Mouse (Mus musculus) CD8-positive naive resting alpha-beta T cell, adult 2 months (primary cell): ENCODE results near the gene Vgll2.

Source experiments
- DNase-seq, 2 experiments: peaks; one replicate each; pipeline ENCODE4 v3.0.0; 2022; ENCODE audit warnings: low read depth in 2 of 2, low spot score in 2 of 2

Vgll2 gene

DNA sequence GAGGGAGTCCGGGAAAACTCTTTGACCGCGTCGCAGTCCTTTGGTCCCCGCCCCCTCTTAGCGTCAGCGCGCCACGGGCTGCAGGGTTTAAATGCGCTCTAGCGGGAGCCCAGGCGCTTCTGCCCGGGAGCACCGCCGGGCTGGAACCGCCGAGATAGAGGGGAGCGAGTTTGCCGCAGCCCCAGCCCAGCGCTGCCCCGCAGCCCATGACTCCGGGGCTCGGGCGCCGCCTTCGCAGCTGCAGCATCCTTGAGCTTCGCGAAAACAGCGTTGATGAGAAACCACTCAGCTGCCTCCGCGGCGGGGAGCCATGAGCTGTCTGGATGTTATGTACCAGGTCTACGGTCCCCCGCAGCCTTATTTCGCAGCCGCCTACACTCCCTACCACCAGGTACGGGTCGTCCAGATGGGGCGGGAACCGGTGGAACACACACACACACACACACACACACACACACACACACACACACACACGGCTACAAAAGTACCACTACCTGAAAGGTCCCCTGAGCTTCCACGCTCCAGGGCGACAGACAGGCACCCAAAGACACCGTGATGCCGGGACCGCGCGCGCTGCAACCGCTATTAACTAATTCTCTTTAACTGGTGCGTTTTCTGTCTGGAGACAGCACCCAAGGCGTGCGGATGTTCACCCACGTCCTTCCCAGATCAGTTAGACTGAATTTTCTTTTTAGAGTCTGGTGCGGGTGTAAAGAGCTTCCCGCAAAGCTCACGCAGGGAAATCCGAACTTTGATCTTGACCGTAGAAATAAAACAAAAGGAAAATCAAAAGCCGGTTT lies at the start of gene Vgll2:
TSS of gene Vgll2 (plus strand) at position 90 of the 800 bp plus-strand sequence.
- no peak for DNase-seq

DNA sequence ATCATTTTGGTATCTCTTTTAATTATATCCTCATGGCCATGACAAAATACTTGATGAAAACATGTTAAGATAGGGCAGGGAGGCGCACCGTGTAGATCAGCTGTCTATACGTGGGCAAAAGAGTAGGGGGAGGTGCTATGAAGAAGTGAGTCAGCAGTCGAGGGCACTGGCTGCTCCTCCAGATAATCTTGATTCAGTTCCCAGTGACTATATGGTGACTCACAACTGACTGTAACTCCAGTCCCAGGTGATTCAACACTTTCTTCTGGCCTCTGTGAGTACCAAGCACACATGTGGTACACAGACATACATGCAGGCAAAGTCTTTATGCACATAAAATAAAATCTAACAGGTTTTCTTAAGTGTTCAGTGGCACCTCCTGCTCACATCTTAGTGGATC lies 47.2 kb upstream of the Vgll2 start:
- no peak for DNase-seq

DNA sequence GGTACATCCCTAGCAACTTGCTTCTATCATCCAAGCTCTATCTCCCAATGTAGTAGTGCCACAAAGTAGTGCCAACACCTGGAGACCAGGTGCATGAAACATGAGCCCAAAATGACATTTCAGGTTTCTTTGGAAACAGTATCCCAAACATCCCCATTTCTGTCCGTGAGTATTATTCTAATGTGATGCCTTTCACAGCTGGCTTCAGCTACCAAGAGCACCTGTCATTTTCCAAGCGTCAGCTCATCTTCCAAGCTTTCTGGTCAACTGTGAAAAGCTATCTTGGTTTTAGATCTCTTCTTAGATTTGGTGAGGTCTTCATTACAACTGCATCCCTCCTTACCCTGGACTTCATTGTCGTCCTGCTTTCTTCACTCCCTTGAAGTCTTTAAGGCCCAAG lies 46.7 kb upstream of the Vgll2 start:
- no peak for DNase-seq

DNA sequence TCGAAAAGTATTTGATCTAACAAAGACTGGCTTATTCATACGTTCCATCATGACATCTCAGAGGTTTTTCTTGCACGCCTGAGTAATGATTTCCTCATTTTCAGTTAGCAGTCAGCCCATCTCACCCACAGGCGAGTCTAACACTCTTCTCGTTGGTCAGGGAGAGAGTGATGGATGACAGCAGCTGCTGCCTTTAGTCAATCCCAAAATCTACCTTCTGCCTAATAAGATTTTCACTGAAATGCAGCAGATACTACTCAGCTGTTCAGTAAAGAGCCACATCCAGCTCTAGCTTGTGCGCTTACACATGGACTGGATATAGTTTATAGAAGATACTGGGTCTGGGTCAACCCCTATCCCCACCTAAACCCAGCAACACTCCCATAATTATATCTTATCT lies 40.7 kb upstream of the Vgll2 start:
- no peak for DNase-seq

DNA sequence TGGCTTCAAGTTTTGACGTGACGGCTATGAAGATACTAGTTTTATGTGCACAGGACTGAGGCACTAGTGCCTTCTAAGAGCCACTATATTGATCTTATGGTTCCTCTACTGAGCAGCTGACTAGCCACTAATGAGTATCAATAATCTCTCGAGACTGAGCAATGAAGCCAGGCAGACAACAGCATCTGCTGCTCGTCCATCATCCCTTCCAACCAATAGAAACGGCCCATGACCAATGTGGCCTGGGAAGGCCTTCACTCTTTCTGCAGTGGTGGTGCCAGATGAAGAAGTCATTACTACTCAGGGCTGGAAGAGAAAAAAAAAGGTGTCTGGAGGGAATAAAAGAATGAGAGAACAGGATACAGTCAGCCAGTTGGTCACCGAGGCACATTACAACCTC lies 39.9 kb upstream of the Vgll2 start:
- DNase-seq = no peak

DNA sequence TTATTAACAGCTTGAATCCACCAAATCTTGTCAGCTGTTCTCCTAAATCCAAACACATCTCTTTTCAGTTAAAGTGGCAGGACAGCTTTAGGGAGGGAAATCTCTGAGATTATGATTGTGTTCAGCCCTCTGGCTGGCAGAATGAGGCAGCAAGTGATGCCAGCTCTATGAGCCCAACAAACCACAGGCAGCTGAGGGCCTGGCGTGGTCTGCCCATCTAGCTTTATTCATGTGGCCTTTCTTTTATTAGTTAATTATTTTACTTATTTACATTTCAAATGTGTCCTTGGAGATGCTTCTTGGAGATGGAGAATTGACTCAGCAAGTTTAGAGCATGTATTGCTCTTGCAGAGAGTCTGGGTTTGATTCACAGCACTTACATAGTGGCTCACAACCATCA lies 3.8 kb upstream of the Vgll2 start:
- DNase-seq = no peak

DNA sequence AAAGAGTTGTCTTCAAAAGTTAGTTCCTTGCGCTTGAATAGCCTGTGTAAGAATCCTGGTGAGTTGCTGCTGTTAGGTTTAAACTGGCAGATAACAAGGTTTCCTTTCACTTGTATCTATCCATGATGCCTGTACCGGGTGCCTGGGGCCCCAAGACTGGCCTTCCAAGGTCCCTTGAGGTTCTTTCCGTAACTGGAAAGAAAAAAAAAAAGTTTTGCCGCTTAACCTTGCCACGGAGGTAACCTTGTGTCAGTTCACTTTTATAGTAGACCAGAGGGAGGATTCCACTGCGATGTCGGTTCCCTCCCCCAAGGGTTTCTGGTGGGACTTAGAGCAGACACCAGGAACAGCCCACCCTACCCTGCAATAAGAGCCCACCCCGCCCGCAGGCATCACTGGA lies 1.1 kb upstream of the Vgll2 start:
- no peak for DNase-seq

DNA sequence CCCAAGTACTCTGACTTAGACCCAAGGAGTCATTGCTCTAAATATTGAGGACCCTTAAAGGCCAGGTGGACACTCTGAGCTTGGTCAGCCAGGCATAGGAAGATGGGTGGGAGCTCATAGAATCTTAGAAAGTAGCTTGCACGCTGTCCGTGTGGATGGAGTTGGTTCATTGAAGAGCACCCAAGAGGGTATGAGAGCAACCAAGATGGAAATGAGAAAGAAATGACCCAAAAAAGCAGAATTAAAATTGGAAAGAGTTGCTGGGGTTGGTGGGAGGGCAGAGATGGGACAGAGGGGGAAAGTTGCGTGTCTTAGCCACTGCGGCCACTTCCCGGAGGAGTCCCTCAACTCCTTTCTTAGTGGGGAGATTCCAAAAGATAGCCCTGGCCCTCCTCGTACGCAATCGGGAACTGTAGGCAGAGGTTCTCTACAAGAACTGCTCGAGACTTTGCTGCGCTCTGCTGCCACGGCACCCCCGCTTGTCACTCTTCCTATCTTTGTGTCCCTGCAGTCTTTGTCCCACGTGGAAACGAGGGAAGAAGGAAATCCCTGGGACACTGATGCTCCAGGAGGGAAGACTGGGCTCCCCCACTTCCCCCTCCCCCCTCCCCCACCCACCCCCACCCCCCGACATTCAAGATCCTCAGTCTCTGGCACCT lies 437 bp upstream of the Vgll2 start:
- no peak for DNase-seq

DNA sequence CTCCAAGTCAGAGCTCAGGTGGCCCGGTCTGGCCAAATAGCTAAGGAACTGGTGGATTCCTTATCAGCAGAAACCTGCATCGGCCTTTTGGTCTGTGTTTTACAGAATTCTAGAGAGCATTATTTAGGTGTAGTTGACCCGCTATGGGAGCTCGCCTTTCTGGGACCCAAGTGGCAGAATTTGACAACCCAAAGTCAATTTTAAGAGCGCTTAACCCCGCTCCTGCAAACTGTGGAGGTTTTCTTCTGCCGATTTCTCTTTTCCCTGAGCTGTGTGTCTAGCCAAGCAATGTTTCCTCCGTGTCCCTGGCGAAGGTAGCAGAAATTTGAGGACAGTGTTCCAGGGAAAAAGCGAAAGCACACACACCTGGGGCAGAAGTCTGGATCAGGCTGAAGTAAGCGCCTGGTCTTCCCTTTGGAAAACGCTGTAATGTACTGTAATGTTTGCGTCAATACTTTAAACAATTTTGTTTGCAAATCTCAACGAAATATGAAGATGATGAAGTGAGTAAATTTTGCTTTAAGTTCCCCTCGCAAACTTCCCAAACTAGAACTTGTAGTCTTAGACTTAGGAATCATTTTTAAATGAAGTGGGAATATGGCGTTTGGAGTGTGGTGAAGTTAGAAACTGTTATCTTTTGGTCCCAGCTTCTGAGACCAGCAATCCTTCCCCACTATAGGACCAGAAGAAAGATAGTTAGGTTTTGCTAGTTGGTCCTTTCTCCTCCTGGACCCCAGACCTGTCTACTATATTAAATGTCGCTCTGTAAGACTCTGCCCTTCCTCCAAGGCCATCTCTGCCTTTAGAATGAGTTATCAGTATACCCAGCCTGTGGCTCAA lies 1.1 kb downstream of the Vgll2 start:
- no peak for DNase-seq

DNA sequence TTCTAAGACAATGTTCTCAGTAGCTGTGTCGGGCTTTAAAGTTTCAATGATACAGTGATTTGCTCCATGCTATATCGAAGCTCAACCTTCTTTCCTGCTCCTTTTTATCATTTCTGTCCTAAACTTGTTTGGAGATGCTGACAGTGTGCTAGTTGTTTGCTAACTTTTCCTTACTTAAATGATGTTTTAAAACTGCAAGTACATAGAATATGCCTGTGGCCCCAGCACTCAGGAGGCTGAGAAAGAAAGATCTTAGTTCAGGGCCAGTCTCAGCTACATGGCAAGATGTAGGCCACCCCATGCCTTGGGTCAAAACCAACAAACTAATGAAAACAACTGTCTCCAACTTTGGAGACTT lies 1.7 kb downstream of the Vgll2 start:
- no peak for DNase-seq

DNA sequence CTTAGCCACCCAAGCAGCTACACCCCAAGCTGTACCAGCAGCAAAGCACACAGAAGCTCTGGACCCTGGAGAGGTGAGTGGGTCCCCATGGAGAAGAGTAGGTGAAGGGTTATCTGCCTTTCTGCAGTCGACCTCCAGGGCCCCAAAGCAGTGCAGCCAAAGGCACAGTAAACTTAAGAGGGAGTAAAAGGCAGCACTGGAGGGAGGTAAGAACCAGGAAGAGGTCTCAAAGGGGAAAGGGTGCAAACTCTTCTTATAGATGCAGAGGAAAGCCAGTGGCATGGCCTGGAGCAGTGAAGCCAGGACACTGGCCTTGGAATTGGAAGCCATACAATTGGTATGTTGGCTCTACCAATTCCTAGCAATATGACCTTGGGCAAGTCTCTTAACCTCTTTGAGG lies 3.0 kb downstream of the Vgll2 start:
- DNase-seq = no peak

DNA sequence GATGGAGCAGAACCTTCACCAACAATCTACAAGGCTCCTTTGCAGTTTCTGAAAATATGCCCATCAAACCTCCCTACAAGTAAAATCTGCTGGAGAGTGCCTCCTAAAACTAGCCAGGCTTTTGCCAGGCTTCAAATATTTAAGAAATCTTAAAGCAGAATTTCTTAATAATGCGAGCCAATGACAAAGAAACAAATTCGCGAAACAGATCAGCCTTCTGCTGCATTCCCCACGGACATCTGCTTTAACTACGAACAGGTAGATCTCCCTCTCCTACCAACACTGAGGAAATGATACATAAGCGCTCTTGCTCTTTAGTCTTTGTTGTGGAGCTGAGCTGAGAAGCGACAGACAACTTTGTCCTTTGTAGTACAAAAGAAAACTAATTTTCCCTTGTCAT lies 3.5 kb downstream of the Vgll2 start:
- no peak for DNase-seq

DNA sequence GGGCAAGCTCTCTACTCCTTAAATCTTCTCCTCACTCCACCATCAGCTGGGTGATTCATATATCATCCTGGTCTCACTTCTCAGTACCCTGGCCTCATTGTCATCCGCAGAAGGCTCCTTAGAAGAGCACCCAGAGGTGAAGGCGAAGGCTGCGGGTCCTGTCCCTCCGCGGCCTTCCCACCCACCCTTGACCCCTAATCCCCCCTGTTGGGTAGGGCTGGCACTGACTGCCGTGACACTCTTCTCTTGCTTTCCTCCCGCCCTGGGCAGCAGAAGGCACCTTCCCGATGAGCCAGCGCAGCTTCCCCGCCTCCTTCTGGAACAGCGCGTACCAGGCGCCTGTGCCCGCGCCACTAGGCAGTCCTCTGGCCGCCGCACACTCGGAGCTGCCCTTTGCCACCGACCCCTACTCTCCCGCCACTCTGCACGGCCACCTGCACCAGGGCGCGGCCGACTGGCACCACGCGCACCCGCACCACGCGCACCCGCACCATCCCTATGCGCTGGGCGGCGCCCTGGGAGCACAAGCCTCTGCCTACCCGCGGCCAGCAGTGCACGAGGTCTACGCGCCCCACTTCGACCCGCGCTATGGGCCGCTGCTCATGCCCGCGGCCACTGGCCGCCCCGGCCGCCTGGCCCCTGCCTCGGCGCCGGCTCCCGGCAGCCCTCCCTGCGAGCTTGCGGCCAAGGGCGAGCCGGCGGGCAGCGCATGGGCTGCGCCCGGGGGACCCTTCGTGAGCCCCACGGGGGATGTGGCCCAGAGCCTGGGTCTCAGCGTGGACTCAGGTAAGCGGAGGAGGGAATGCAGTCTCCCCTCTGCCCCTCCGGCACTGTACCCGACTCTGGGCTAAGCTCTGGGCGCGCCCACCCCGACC lies 5.1 kb downstream of the Vgll2 start:
- DNase-seq = no peak

DNA sequence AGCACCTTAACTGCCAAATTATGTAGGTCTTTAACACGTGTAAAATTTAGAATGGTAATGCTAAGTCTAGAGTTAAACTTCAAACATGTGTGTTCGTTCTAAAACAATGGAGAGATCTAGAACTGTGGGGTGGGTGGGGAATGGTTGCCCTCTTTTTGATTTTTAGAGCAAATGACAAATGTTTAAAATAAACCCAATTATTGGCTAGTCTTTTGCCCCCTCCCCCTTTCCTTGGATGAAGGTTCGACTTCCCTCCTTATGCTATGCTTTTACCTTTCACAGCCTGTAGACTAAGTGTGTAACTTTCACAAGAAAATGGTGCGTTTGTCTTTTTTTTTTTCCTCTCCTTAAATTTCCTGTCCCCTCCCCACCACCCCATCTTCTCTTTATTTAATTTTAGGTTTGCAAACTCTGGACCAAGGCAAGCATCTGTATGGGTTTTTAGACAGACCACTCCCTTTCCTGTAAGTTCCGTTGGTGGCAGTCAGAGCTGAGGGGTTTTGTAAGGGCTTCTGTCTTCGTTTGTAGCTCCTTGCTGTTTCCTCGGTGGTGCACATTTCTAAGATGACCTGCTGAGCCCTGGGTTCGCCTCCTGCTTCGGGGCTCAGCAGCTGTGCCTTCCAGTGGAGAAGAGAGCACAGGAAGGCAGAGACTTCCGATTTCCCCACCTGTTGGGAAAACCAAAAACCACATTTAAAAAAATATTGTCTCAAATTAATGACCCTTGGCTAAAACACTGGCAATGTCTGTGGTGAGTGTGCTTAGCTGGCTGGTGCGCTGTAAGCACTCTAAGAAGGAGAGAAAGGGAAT lies 6.5 kb downstream of the Vgll2 start:
- DNase-seq = no peak

DNA sequence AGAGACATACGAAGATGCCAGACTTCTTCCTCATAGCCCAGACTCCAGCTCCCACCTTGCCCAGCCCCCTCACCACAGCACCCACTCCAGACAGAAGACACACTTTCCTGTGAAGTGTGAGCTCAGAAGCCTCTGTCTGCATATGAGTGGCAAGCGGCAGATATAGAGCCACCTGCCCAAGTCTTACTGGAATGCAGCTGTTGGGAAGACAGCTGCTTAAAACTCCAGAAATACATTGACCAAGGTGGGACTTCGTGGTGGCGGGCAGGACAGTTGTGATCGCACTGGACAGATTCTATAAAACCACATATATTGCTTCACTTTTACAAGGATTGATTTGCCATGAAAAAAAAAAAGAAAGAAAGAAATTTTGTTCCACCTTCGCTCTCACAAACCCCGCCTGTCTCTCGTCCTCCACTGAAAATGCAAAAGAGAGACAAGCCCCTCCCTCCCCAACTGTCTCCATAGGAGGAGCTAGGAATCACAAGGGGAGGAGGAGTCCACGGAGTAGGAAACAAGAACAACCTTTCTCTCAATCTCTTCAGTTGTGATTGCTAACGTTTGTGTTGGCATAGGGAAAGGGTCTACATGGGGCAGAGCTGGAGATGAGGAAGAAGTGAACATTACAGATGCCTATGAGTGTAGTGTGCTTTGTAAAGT lies 7.2 kb downstream of the Vgll2 start:
- DNase-seq = no peak

DNA sequence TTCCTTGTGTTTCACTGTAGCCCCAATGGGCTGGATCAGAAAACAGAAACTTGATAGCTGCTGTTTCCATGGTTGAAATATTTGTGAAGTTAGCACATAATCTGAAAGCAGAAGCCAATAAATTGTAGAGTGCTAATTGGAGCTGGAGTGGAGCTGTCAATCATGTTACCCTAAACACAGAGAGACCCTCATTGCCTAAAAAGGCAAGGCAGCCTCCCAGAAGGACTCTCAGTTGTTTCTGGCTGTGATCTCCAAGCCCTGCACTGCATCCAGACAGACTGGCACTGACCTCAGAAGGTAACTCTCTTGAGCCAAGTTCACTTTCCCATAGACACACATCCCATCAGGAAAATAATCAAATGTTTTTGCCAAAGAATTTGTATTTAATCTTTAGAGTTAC lies 11.4 kb downstream of the Vgll2 start:
- no peak for DNase-seq

DNA sequence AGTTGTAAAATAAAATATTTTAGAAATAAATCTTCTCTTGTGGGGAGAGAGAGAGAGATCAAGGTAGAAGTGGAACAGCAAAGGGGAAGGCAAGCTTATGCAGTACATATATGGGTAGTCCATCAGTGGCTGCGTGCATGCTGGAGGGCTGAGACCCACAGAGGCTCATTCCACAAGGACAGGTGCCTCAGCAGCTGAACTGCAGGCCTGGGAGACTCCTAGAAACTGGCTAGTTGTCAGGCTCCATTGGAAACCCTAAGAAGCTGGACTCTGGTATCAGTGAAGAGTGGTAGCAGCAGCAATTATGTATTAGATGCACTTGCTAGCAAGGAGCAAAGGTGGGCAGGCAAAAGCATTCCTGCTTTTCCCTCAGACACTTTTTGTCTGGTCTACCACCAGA lies 17.1 kb downstream of the Vgll2 start:
- DNase-seq = no peak

DNA sequence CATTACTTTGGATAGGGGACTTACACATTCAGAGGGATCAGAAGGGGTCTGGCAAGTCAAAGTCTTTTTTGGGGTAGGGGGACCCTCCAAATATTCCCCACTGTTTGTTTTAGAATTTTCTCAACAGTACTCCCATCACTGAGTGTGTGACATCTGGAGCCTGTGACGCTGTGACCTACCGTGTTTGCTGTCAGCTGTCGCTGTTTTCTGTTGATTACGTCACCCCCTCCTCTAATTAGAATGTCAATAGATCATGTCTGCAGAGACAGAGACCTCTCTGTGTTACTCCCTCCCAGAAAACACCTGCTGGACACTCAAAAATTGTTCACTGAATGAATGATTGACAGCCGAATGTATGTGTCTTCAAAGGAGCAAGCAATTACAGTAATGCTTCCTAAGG lies 20.8 kb downstream of the Vgll2 start:
- DNase-seq = no peak

DNA sequence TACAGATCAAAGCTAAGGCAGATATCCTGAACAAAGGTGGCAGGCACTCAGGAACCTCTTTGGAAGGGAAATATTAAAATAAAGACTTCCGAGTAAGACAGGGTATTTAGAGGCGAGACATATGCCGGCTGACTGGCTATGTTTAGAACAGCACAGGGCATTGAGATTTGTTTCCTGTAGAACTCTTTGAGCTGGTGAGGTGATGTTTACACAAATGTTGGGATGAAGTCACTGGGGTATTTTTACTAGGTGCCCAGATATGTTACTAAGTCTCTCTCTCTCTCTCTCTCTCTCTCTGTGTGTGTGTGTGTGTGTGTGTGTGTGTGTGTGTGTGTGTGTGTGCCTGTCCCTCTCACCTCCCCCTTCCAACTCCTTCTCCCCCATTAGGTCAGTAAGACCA lies 26.0 kb downstream of the Vgll2 start:
- DNase-seq = no peak

DNA sequence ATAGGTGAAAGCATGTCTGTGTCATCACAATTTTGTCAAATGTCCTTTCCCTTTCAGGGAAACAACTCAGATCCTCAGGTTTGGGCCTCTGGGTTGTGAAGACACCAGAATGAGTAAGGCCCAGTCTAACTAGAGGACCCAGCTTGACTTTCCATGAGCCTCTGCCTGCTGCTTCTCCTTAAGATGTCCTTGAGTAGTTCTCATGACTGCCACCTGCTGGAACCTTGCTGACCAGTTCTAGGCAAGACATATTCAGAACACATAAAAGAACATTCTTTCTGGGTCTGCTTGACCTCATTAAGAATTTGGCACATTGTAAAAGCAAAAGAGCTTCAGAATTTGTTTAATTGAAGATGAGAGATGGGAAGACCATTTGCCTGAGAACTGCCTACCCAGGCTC lies 50.2 kb downstream of the Vgll2 start:
- DNase-seq = no peak
